Mouse (Mus musculus): ENCODE measurements at regions not wholly inside any gene's neighbourhood (a gene's known extent, or its start where the extent isn't known, plus 50 kb on each side); places are given as distances from the start of the nearest gene placed in this dataset.

DNA sequence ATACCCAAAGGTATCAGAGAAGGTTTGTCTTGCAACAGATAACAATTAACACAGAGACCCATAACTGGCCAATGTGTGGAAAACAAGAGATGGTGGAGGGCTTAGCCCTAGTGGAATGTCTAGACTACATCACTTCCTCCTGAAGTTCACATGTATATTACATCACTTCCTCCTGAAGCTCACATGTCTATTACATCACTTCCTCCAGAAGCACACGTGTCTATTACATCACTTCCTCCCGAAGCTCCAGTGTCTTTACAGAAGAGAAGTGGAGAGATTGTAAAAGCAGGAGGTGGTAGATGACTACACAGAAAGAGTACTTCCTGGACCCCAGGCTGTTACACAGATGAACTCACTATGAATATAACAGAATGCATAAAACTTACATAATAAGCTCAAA is 65.1 kb downstream of the Sox9 start:
- TF ChIP-seq CTCF (IDR thresholded peaks at IDR 0.05; ENCODE audit: low read depth, low read length) (no peak), POLR2A (IDR thresholded peaks at IDR 0.05; ENCODE audit: extremely low read depth, insufficient read depth, low read length) (no peak)
